Mouse (Mus musculus) left cerebral cortex, adult 18-20 months (tissue): ENCODE measurements around the gene Prap1. TPM values are rescaled to one million over a fixed set of nuclear protein-coding genes. Genes with fewer than 3 reads are reported as not detected.
"Not testable (repeated sequence)": the region's sequence is repeated elsewhere in the genome, so short reads cannot be mapped to it uniquely, and the experiment has no call there.

Experiments used
- DNase-seq, 2 experiments: peaks; one replicate each; pipeline ENCODE4 v3.0.0; 2021 to 2022; ENCODE audit warnings: low spot score in 2 of 2, mixed read lengths in 1 of 2
- total RNA-seq, 2 experiments: library from RNA; stranded (reverse); gene quantifications; 2 replicates each; pipeline ENCODE4 v1.2.3; 2021

Gene Prap1
- total RNA-seq, 2 experiments from 2014 or later: not detected

GRCm38 (mm10) chr7:140126934-140127333 is 33.7 kb downstream of the Prap1 start:
- no peak for DNase-seq

GRCm38 (mm10) chr7:140127911-140128310 is 34.7 kb downstream of the Prap1 start:
- DNase-seq: no peak

GRCm38 (mm10) chr7:140132184-140132583 is 39.0 kb downstream of the Prap1 start:
- not testable (repeated sequence) for DNase-seq

- not testable (repeated sequence) for DNase-seq
Observed at GRCm38 (mm10) chr7:140134033-140134432, 40.8 kb downstream of the Prap1 start.

- no peak for DNase-seq
Observed at GRCm38 (mm10) chr7:140135106-140135770, 42.0 kb downstream of the Prap1 start.

GRCm38 (mm10) chr7:140137135-140138020 is 44.2 kb downstream of the Prap1 start, which contains the start of gene Mtg1:
Gene Mtg1, plus strand, starts transcription at chr7:140137564.
- peak; percentile 97 to 98 for DNase-seq

- DNase-seq: no peak
Observed at GRCm38 (mm10) chr7:140138021-140138310, 44.8 kb downstream of the Prap1 start.

- DNase-seq: peak; percentile 56 to 60
Observed at GRCm38 (mm10) chr7:140141350-140141749, 48.2 kb downstream of the Prap1 start.

- no peak for DNase-seq
Observed at GRCm38 (mm10) chr7:140144550-140144949, 51.4 kb downstream of the Prap1 start.

Other genes with a start within 250 kb of the Prap1 start
- 10 to 100 TPM; 67.7 to 74.7 TPM for gene Kndc1, start 198.7 kb upstream of the Prap1 start, total RNA-seq
- gene Utf1, start 149.6 kb upstream of the Prap1 start, total RNA-seq: not detected
- gene 6430531B16Rik, start 114.6 kb upstream of the Prap1 start, total RNA-seq: 1 to 10 TPM in 1 of 2 experiments, under 1 TPM in 1; 0.96 to 1.7 TPM
- 1 to 10 TPM; 3.3 TPM for gene Adam8, start 100.8 kb upstream of the Prap1 start, total RNA-seq
- 10 to 100 TPM; 22.2 to 26.3 TPM for gene Zfp511, start 57.0 kb upstream of the Prap1 start, total RNA-seq
- 10 to 100 TPM; 34.5 to 36.1 TPM for gene Tubgcp2, start 56.7 kb upstream of the Prap1 start, total RNA-seq
- not detected for gene Msx3, start 44.3 kb upstream of the Prap1 start, total RNA-seq
- gene Caly, start 10.8 kb upstream of the Prap1 start, total RNA-seq: 100 to 1,000 TPM; 188 to 210 TPM
- 10 to 100 TPM; 51.3 to 51.4 TPM for gene Fuom, start 9.0 kb downstream of the Prap1 start, total RNA-seq
- gene Paox, start 22.4 kb downstream of the Prap1 start, total RNA-seq: 1 to 10 TPM; 4.7 to 5.0 TPM
- gene Echs1, start 23.1 kb downstream of the Prap1 start, total RNA-seq: 10 to 100 TPM; 54.7 to 55.9 TPM
- 10 to 100 TPM; 20.3 to 27.5 TPM for gene Mtg1, start 44.2 kb downstream of the Prap1 start, total RNA-seq
- gene Sprn, start 61.5 kb downstream of the Prap1 start, total RNA-seq: 100 to 1,000 TPM; 119 to 120 TPM
- not detected for gene Olfr522, start 71.4 kb downstream of the Prap1 start, total RNA-seq
- gene Olfr523, start 79.8 kb downstream of the Prap1 start, total RNA-seq: not detected
- not detected for gene Olfr524, start 112.6 kb downstream of the Prap1 start, total RNA-seq
- not detected for gene Cd163l1, start 124.9 kb downstream of the Prap1 start, total RNA-seq
- under 1 TPM; 0.40 to 0.42 TPM for gene 5830411N06Rik, start 153.9 kb downstream of the Prap1 start, total RNA-seq
- gene Olfr525, start 227.5 kb downstream of the Prap1 start, total RNA-seq: not detected
- gene Olfr527, start 240.6 kb downstream of the Prap1 start, total RNA-seq: not detected